Mouse (Mus musculus) small intestine, adult 2 months (tissue): ENCODE results near the gene Cnih4.

Experiments
- CTCF ChIP-seq: fragments of 200-500 bp; IDR thresholded peaks from 2 replicates; pipeline ENCODE4 v1.5.1; 2012; ENCODE audit warnings: low read depth, mild to moderate bottlenecking, control low read depth, inconsistent platforms, low read length, moderate library complexity, mixed read lengths; ENCODE audit not compliant: insufficient replicate concordance, insufficient read length; ENCODE audit errors: extremely low read depth
- POLR2A ChIP-seq: fragments of 200-500 bp; IDR thresholded peaks from 2 replicates; pipeline ENCODE4 v1.6.1; 2012; ENCODE audit warnings: low read depth, mild to moderate bottlenecking, control low read depth, inconsistent platforms, low read length, moderate library complexity

DNA sequence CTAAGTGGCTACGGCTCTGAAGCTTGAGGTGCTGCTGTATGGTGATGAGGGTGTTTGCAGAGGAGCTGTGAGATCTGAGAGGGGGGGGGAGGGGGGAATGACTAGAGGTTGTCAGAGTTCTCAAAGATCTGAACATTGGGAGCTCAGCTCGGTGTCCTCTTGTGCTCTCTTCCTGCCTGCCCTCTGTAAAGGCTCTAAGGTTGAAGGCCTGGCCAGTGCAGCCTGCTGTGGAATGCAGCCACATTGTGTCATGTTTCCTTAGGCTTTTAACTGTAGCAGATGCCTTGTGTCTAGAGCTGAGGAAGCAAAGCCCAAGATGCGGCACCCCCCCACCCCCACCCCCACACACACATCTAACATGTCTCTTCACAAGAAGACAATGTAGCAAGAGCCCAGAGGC is 23.9 kb downstream of the Cnih4 start:
- TF ChIP-seq CTCF (no peak), POLR2A (no peak)
